Mouse (Mus musculus) spleen, postnatal 36 days (tissue): ENCODE data around the gene Fbxl13.
A peak's percentile ranks its signal among the peaks of the same experiment; 100 is the strongest.
"Not testable (repeated sequence)": the region's sequence is repeated elsewhere in the genome, so short reads cannot be mapped to it uniquely, and the experiment has no call there.

Experiments used
- DNase-seq, 2 experiments: peaks; one replicate each; pipeline ENCODE4 v3.0.0; 2022; ENCODE audit warnings: low spot score in 2 of 2, mixed read lengths in 1 of 2

The Fbxl13 gene

DNA sequence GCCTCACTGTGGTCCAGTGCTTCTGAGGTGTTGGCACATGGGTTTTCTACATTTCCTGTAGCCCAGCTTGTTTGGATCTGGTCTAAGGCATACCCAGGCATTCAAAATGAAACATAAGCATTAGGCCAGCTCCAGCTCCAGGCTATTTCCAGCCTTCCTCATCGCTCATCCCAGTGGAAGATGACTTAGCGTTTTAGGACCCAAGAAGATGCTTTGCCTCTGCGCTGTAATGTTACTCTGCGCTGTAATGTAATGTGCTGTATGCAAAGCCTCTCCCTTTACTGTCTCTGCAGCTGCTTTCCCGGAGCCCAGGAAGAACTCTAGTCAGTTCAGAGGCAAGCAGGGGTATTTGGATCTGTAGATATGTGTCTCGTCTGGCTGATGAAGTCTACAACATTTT lies 12.6 kb upstream of the Fbxl13 start:
- no peak for DNase-seq

GRCm38 (mm10) chr5:21656912-21657311 lies 11.5 kb upstream of the Fbxl13 start:
- DNase-seq, result no peak

GRCm38 (mm10) chr5:21651885-21652612 lies 6.6 kb upstream of the Fbxl13 start:
- no peak for DNase-seq

DNA sequence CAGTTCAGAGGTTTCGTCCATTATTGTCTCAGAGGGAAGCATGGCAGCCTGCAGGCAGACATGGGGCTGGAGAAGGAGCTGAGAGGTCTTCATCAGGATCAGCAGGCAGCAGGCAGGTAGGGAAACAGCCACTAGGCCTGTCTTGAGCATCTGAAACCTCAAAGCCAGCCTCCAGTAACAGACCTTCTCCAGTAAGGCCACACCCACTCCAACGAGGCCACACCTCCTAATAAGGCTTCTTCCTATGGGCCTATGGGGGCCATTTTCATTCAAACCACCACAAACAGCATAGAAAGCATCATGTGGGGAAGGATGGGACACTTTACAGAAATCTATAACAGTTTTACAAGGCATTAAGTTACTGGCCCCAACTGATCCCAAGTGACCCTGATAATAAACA lies 5.3 kb upstream of the Fbxl13 start:
- no peak for DNase-seq

GRCm38 (mm10) chr5:21646133-21646491 lies 678 bp upstream of the Fbxl13 start:
- no peak for DNase-seq

DNA sequence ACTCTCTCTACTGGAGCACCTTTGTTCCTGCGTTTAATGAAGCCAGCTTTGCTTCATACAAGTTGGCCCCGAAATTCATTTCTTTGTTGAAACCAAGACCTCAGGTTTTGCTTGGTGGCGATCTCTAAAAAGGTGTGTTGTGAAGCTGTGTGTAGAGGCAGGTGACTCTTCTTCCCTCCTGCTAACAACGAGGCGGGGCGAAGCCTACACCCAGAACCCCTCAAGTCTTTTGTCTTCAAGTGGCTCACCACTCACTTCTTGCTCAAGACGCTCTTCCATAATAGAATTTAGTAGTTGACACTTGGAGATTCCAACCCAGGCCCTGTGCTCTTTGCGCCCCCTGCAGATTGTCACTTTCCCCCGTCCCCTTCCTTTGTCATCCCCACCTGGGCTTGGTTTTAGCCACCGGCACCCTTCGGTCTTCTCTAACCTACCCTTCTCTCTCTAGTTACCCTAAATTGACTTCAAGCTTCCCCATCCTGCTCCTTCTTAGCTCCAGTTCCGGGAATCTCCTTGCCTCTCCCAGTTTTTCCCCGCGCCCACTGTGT lies 469 bp downstream of the Fbxl13 start:
- DNase-seq, result peak in 1 of 2 experiments; percentile 1

DNA sequence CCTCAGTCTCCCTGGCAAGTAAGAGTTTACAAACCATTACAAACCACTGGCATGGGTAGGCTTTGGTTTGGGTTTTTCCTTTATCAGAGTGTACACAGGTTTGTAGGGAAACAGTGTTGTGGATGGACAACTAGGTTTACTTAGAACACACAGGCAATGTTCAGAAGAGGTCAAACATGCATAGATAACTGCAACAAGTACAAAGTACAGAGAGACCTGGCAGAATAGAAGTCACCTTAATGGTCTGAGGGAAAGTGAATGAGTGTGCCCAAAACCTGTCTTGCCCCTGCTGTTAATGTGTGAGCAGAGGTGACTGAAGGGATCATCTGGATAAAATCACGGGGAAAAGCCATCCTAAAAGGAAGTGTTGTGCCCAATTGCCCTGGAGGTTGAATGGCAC lies 1.8 kb downstream of the Fbxl13 start:
- DNase-seq, result no peak

- peak; percentile 7 to 30 for DNase-seq
Measured at GRCm38 (mm10) chr5:21640961-21641360, 4.5 kb downstream of the Fbxl13 start.

DNA sequence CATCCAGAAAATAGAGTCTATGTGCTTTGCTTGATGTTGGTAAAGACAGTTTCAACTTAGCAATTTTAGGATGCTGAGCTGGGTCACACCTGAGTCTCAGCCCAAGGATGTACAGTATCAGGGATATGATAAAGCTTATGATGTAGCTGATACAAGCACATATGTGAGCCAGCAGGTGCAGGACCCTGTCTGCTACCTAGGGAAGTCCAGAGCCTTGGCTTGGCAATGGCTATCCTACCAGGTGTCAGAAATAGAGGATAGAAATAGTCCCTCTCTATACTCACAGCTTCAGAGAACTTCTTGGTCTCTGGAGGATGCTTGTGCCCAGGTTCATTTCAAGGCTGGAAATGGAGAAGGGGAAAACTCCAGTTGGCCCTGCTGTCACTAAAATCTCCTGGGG lies 19.5 kb downstream of the Fbxl13 start:
- no peak for DNase-seq

GRCm38 (mm10) chr5:21616450-21617009 lies 28.9 kb downstream of the Fbxl13 start:
- no peak for DNase-seq

GRCm38 (mm10) chr5:21614299-21614698 lies 31.1 kb downstream of the Fbxl13 start:
- not testable (repeated sequence) for DNase-seq

DNA sequence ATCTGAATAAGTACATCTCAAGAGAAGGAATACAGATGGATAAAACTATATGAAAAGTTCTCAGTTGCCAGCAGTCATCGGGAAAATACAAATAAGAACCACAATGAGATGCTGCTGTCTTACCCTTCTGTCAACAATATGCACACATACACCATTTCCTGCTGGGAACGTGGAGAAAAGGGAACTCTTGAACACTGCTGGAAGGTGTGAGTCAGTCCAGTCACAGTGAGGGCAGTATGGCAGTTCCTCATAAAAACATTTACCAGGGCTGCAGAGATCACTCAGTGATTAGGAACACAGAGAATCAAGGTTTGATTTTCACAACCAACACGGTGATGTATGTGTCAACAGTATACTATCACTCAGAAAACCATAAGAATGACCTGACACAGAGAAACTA lies 34.4 kb downstream of the Fbxl13 start:
- no peak for DNase-seq

DNA sequence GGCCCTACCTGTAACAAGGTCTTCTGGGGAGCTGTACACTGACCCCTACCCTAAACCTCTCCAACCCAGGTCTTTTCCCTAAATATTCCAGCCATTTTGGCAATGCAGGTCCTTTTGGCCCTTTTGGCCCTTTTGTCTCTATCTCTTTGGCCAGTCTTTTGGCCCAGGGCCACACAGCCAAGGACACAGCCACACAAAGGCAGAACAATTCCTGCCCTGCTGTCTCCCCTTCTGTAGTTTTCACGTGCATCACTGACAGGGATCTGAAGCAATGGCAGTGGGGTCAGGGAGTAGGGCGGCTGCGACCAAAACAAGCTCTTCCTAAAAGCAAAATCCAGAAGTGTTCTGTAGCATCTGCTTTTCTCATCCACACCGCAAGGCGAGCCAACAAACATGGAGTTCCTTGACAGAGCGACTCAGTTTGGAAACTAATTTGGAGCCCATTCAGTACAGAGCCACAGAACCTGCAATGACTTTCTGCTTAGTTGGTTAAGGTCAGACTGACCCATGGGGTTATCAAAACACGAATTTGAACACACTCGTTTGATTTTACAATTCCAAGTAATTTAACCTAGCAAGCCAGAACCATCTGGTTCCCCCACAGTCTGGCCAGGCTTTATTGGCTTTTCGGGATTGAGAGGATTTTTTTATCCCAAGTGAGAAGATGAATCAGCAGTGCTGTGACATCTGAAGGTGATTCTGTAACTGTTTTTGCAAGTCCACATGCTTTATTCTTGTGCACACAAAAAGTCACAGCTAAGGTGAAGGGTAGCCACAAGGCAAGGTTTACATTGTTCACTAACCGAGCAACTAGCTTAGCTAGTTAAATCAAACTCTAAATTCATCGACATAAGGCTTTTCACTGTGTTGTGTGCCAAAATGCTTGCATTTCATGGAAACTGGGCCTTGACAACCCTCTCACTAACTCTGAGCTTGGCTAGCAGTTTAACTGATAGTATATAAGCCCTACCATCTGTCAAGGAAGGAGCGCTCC lies 36.8 kb downstream of the Fbxl13 start:
- DNase-seq, result no peak

GRCm38 (mm10) chr5:21605936-21606335 lies 39.5 kb downstream of the Fbxl13 start:
- no peak for DNase-seq

- DNase-seq, result no peak
Measured at GRCm38 (mm10) chr5:21599961-21600360, 45.5 kb downstream of the Fbxl13 start.

- DNase-seq, result not testable (repeated sequence)
Measured at GRCm38 (mm10) chr5:21599536-21599935, 45.9 kb downstream of the Fbxl13 start.

DNA sequence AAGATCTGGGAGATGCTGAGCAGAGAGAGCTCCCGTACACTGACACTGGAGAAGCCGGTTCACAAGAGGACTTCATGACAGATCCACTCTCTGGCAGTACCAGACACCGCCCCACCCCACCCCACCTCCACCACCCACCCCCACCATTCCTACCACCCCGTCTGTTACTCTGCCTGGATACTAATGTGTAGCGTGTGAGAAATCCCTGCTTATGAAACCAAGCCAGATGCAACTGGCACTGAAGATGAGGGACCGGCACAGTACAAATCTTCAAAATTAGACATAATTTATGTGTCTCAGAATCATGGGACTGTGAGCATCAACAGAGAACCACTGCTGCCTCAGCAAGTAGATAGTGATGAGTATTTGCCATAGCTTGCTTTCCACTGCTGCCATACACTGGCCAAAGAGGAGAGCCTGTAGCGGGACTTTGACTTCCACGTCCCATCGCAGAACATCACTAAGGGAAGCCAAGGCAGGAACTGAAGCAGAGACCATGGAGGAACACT lies 52.2 kb downstream of the Fbxl13 start:
- no peak for DNase-seq

DNA sequence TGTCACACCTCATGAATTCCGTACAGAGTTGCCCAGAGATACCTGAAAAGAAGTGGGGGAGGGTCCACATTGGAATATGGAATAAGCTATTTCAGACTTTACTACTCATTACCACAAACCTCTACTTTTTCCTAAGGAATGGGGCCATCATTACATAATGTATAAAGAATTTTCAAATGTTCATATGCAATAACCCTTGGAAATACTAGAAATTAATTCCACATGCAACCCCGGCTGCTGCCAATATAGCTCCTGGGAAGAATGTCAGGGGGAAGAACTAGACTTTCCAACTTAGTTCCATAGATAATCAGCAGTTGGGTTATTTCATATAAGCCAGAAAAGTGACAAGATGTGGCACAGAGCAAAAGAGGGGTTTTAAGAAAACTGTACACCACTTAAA lies 53.3 kb downstream of the Fbxl13 start:
- no peak for DNase-seq

- DNase-seq, result no peak
Measured at GRCm38 (mm10) chr5:21588220-21588619, 57.2 kb downstream of the Fbxl13 start.

DNA sequence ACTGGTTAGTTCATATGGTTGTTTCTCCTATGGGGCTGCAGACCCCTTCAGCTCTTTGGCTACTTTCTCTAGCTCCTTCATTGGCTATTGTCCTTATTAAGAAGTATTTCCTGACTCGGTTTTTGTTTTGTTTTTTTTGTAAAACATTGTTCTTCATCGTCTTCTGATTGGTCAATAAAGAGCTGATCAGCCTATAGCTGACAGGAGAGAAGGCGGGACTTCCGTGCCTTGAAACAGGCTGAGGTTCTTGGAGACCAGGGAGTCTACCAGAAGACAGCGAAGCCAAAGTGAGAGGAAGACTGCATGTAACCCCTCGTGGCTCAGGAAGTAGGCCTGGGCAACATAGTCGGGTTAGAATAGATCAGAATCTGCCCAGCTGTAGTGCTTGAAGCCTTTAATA lies 57.8 kb downstream of the Fbxl13 start:
- no peak for DNase-seq

GRCm38 (mm10) chr5:21586763-21587162 lies 58.7 kb downstream of the Fbxl13 start:
- DNase-seq, result peak; percentile 28 to 56

DNA sequence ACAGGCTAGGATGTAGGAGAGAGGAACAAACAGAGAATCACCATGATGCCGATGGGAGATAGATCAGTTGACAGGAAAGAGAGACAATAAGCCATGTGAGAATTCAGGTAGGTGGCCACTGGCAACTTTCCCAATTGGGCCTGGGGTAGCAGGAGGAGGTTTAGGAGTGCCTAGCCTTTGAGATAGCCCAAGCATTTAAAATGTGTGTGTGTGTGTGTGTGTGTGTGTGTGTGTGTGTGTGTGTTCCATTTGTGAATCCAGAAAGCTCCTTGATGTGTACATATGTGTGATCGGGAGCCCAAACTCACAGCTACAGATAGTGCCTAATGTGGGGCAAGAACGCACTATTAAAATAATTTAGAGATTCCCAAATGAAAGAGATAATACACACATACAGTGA lies 67.3 kb downstream of the Fbxl13 start:
- no peak for DNase-seq
